Mouse (Mus musculus) stomach, postnatal 0 days (tissue): ENCODE measurements around the gene Slc7a6. TPM values are rescaled to one million over a fixed set of nuclear protein-coding genes. Genes with fewer than 3 reads are reported as not detected.
A peak's percentile ranks its signal among the peaks of the same experiment; 100 is the strongest.

Experiments used
- ATAC-seq: fragments of 200-750 bp; cut with Nextera tagmentation; 2 replicates; pipeline ENCODE4 v1.8.0; 2017; ENCODE audit not compliant: low FRiP score, low TSS enrichment
- DNase-seq: peaks from one replicate; pipeline ENCODE4 v3.0.0-alpha.2; 2016; ENCODE audit warnings: low spot score
- H3K27ac ChIP-seq: fragments of 300-500 bp; sonication (generic); replicated peaks from 2 replicates; pipeline ENCODE4 v1.5.1; 2014; ENCODE audit warnings: mild to moderate bottlenecking, control low read depth
- H3K27me3 ChIP-seq: fragments of 300-500 bp; sonication (generic); 2 replicates; pipeline ENCODE4 v1.6.1; 2014; ENCODE audit warnings: low read length; ENCODE audit not compliant: control insufficient read depth, insufficient read depth
- H3K36me3 ChIP-seq: fragments of 300-500 bp; sonication (generic); 2 replicates; pipeline ENCODE4 v1.6.1; 2014; ENCODE audit warnings: low read length, mixed read lengths; ENCODE audit not compliant: control insufficient read depth, insufficient read depth
- H3K4me1 ChIP-seq: fragments of 300-500 bp; sonication (generic); replicated peaks from 2 replicates; pipeline ENCODE4 v1.6.1; 2014; ENCODE audit warnings: antibody characterized with exemption; ENCODE audit not compliant: control insufficient read depth, insufficient read depth
- H3K4me2 ChIP-seq: fragments of 300-500 bp; sonication (generic); replicated peaks from 2 replicates; pipeline ENCODE4 v1.6.1; 2014; ENCODE audit warnings: low read depth, mild to moderate bottlenecking, control low read depth, moderate library complexity
- H3K4me3 ChIP-seq: fragments of 300-500 bp; sonication (generic); 2 replicates; pipeline ENCODE4 v1.5.1; 2014; ENCODE audit warnings: low read depth, low read length, control low read depth
- H3K9ac ChIP-seq: fragments of 300-500 bp; sonication (generic); 2 replicates; pipeline ENCODE4 v1.6.1; 2014; ENCODE audit warnings: mild to moderate bottlenecking, low read length, control low read depth, mixed read lengths
- H3K9me3 ChIP-seq: fragments of 300-500 bp; sonication (generic); 2 replicates; pipeline ENCODE4 v1.6.1; 2016; ENCODE audit warnings: low read length; ENCODE audit not compliant: control insufficient read depth
- CTCF ChIP-seq: IDR thresholded peaks from 2 replicates; pipeline ENCODE4 v1.5.1; 2016; ENCODE audit warnings: antibody characterized with exemption, low read depth, mild to moderate bottlenecking, moderate library complexity
- EP300 ChIP-seq: optimal IDR thresholded peaks from 2 replicates; pipeline ENCODE3; 2016; ENCODE audit warnings: antibody characterized with exemption
- WGBS: fragments of 180-500 bp; shearing (Covaris S2); extraction: QIAGEN DNeasy Blood & Tissue Kit; methylation state at CpG from one replicate; pipeline ENCODE4 v1.1.7; 2014; 5-methylcytosine and 5-hydroxymethylcytosine counted together
- polyA plus RNA-seq: library from polyadenylated mRNA; unstranded; fragments of >200 nt; fragmentation: Nextera tagmentation; extraction: Ambion mirVana; gene quantifications from 2 replicates; pipeline ENCODE4 v1.2.1, GENCODE M21; 2015

Gene Slc7a6
- polyA plus RNA-seq, 1 experiment from 2014 or later, result 25.8 TPM

DNA sequence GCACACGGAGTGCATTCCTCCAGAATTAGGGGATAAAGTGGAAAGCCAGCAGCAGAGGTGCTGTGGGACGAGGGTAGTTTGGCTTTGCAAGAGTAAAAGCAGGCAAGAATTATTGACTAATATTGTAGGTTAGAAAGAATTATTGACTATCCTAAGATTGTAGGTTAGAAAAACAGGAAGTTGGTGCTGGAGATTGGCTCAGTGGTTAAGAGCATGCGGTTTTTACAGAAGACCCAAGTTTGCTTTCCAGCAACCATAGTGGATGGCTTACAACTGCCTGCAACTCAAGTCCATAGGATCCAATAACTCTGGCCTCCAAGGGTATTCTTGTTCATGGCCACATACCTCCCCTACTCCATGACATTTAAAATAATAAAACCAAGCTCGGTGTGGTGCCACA lies 22.6 kb upstream of the Slc7a6 start:
- Histone ChIP-seq H3K27me3 (no peaks in the 10 kb centered on the region), H3K36me3 (no peaks in the 10 kb centered on the region), H3K4me3 (no peak overlapping the region), H3K9me3 (no peaks in the 10 kb centered on the region), H3K4me2 (no peak overlapping the region), H3K9ac (no peak overlapping the region), H3K4me1 (no peaks in the 10 kb centered on the region), H3K27ac (no peak overlapping the region)
- 75% methylated on average over 4 of the region's 4 CpGs for WGBS
- TF ChIP-seq EP300 (no peak), CTCF (no peak)
- DNase-seq (no peak), ATAC-seq (no peak)

DNA sequence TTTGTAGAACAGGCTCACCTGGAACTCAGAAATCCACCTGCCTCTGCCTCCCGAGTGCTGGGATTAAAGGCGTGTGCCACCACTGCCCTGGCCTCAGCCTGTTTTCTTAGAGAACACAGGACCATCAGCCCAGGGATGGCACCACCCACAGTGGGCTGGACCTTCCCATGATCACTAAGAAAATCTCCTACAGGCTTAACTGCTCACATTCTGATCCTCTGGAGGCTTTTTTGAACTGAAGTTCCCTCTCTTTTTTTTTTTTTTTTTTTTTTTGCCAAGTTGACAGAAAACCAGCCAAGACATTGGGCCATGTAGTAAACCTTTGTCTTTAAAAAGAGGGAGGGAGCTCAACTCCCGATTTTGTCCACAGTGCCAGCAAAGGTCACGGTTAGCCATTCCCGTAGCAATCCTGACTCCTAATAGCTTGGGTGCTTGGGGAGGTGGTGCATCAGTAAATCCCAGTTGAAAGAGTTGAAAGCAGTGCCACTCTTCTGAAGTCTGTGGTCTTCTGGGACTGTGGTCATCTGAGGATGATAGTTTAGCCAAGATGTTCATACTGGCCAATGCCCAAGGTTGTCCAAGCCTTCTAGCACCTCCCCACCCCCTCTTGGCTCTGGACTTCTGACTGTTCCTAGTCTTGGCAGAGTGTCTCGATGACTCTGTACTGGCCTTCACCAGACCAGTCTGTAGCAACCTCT lies 20.6 kb upstream of the Slc7a6 start:
- Histone ChIP-seq H3K9me3 (no peaks in the 10 kb centered on the region), H3K4me2 (no peak overlapping the region), H3K4me1 (no peaks in the 10 kb centered on the region), H3K4me3 (no peak overlapping the region), H3K27ac (no peak overlapping the region), H3K9ac (no peak overlapping the region), H3K27me3 (no peaks in the 10 kb centered on the region), H3K36me3 (no peaks in the 10 kb centered on the region)
- ATAC-seq, result no peak
- no peak for DNase-seq
- no peak for TF ChIP-seq EP300
- no peak for TF ChIP-seq CTCF
- WGBS, result 77% methylated on average over 6 of the region's 6 CpGs

DNA sequence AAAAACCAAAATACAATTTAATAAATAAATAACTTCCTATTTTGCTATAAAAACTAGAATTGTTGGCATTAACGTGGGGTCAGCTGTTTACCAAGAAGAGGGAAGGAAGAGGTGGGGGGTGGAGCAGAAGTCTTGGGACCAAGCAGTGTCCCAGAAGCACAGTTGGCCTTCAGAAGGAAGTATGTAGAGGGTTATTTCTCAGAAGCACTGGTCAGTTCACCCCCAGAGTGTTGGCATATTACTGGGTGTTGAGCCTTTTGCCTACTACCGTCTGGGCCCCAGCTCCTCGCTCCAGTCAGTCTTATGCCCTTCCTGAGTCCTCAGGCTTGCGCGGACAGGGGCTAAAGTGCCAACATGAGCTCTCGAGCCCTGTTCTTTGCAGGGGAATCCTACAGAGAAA lies 19.6 kb upstream of the Slc7a6 start:
- 83% methylated on average over 6 of the region's 6 CpGs for WGBS
- H3K4me2 ChIP-seq, result no peak overlapping the region

DNA sequence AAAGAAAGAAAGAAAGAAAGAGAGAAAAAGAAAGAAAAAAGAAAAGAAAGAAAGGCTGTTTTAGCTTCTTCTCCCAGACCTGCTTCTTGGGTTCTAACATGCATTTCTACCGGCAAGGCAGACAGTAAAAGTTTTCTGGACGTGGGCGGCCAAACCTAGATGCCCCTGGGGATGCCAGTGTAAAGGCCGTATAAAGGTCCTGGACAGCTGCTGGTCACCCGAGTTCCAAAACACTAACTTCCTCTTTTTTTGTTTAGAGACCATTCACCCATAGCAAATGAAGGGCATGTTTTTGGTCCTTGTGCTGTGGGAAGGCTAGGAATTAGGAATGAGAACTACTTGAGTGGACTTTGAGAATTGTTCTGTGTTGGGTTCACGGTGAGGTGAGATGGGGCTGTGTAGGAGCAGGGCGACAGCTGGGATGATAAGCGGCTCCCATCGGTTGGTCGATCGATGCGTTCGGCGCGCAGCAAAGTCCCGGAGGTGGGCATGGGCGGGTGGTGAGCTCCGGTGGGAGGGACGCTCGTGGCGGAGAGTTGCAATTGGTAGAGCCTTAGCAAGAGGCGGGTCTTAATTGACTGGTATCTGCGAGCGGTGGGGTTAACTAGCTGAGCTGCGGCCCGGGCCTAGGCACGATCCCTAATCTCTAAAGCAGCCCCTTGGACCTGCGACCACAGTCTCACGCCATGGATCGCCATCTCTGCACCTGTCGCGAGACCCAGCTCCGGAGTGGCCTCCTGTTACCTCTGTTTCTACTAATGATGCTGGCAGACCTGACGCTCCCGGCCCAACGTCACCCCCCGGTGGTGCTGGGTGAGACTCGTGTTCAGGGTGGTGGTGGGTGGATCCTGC lies 18.6 kb upstream of the Slc7a6 start, which contains the start of gene Pla2g15:
TSS of gene Pla2g15 (plus strand) at position 599 of the 852 bp plus-strand sequence.
- TF ChIP-seq CTCF (no peak), EP300 (no peak)
- H3K27ac ChIP-seq, result peak within 1 kb of the TSS; percentile 53
- 2% methylated on average over 38 of the region's 38 CpGs for WGBS
- peak within 1 kb of the TSS; percentile 69 for H3K4me3 ChIP-seq
- H3K36me3 ChIP-seq, result no peaks in the 10 kb centered on the region
- peak within 1 kb of the TSS; percentile 72 for H3K9ac ChIP-seq
- no peaks in the 10 kb centered on the region for H3K4me1 ChIP-seq
- H3K27me3 ChIP-seq, result no peaks in the 10 kb centered on the region
- peak; percentile 92 for ATAC-seq
- DNase-seq, result peak; percentile 94
- no peaks in the 10 kb centered on the region for H3K9me3 ChIP-seq
- peak within 1 kb of the TSS; percentile 78 for H3K4me2 ChIP-seq

More for the DNA sequence above, 19.6 kb upstream of the Slc7a6 start:
- H3K4me1 ChIP-seq, result no peaks in the 10 kb centered on the region
- no peak for DNase-seq
- no peaks in the 10 kb centered on the region for H3K27me3 ChIP-seq
- no peaks in the 10 kb centered on the region for H3K9me3 ChIP-seq
- H3K27ac ChIP-seq, result no peak overlapping the region
- no peak for TF ChIP-seq CTCF
- no peaks in the 10 kb centered on the region for H3K36me3 ChIP-seq
- no peak for ATAC-seq
- H3K9ac ChIP-seq, result no peak overlapping the region
- no peak overlapping the region for H3K4me3 ChIP-seq

DNA sequence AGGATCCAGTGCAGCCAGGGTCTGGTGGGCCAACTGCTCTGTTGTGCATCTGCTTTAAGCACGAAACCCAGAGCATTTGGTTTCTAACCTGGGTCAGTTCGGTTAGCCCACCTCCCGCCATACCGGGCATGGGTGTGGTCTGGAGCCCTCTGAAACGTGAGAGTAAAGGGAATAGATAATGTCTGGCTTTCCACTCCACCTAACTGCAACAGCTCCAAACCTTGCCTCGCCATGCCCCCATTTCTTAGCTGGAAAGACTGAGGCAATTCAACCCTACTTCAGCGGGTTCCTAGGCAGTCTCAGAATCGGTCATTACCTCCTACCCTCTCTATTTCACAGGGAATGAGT lies 18.0 kb upstream of the Slc7a6 start:
- no peaks in the 10 kb centered on the region for H3K27me3 ChIP-seq
- DNase-seq (no peak), ATAC-seq (no peak)
- no peaks in the 10 kb centered on the region for H3K36me3 ChIP-seq
- H3K27ac ChIP-seq, result peak overlapping the region; percentile 53
- peak overlapping the region; percentile 72 for H3K9ac ChIP-seq
- 16% methylated on average over 8 of the region's 8 CpGs for WGBS
- no peaks in the 10 kb centered on the region for H3K4me1 ChIP-seq
- H3K9me3 ChIP-seq, result no peaks in the 10 kb centered on the region
- H3K4me3 ChIP-seq, result peak overlapping the region; percentile 69
- TF ChIP-seq CTCF, result no peak
- TF ChIP-seq EP300, result no peak
- H3K4me2 ChIP-seq, result peak overlapping the region; percentile 78

DNA sequence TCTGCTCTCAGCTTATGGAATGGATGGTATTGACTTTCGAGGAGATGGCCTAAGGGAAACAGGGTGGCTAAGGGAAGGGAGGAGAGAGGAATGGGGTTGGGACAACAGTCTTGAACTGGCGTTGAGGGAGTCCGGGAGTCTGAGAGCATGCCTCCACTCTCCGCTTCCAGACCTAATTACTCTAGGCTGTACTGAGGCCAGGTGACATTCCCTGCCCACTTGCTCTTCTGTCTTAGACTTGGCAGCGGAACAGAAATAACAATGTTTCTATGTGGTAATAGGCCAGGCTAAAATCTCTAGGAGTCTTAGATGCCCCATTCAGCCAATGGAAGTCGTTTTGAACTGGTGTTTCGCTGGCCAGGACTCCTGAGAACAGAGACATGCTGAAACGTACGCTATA lies 17.6 kb upstream of the Slc7a6 start:
- Histone ChIP-seq H3K36me3 (no peaks in the 10 kb centered on the region), H3K9me3 (no peaks in the 10 kb centered on the region), H3K27ac (no peak overlapping the region), H3K9ac (no peak overlapping the region), H3K27me3 (no peaks in the 10 kb centered on the region), H3K4me2 (peak overlapping the region; percentile 78), H3K4me1 (no peaks in the 10 kb centered on the region), H3K4me3 (peak overlapping the region; percentile 69)
- ATAC-seq (no peak), DNase-seq (no peak)
- WGBS, result 60% methylated on average over 9 of the region's 9 CpGs
- no peak for TF ChIP-seq EP300
- TF ChIP-seq CTCF, result no peak
